Mouse (Mus musculus) forebrain, embryonic 11.5 days (tissue): ENCODE measurements around the gene Kcnb1. TPM values are rescaled to one million over a fixed set of nuclear protein-coding genes. Genes with fewer than 3 reads are reported as not detected.

Experiments
- ATAC-seq: fragments of 200-750 bp; cut with Nextera tagmentation; replicated peaks from 2 replicates; pipeline ENCODE4 v1.8.0; 2017; ENCODE audit warnings: moderate TSS enrichment; ENCODE audit not compliant: low FRiP score
- DNase-seq: peaks from one replicate; pipeline ENCODE4 v3.0.0-alpha.2; 2017; ENCODE audit warnings: low spot score
- H3K27ac ChIP-seq: fragments of 300-500 bp; sonication (generic); 2 replicates; pipeline ENCODE4 v1.5.1; 2014; ENCODE audit warnings: low read depth, low read length
- H3K27me3 ChIP-seq: fragments of 300-500 bp; sonication (generic); 2 replicates; pipeline ENCODE4 v1.6.1; 2014; ENCODE audit warnings: mild to moderate bottlenecking, low read length, mixed read lengths; ENCODE audit not compliant: control insufficient read depth, insufficient read depth
- H3K36me3 ChIP-seq: fragments of 300-500 bp; sonication (generic); 2 replicates; pipeline ENCODE4 v1.6.1; 2014; ENCODE audit warnings: mild to moderate bottlenecking, low read length, moderate library complexity, mixed read lengths; ENCODE audit not compliant: control insufficient read depth, insufficient read depth
- H3K4me1 ChIP-seq: fragments of 300-500 bp; sonication (generic); replicated peaks from 2 replicates; pipeline ENCODE4 v1.6.1; 2014; ENCODE audit warnings: low read length, mixed read lengths; ENCODE audit not compliant: control insufficient read depth, insufficient read depth
- H3K4me2 ChIP-seq: fragments of 300-500 bp; sonication (generic); 2 replicates; pipeline ENCODE4 v1.6.1; 2014; ENCODE audit warnings: low read depth, mild to moderate bottlenecking, low read length, moderate library complexity, mixed read lengths; ENCODE audit not compliant: severe bottlenecking
- H3K4me3 ChIP-seq: fragments of 300-500 bp; sonication (generic); 2 replicates; pipeline ENCODE4 v1.5.1; 2014; ENCODE audit warnings: low read depth, low read length
- H3K9ac ChIP-seq: fragments of 300-500 bp; sonication (generic); 2 replicates; pipeline ENCODE4 v1.6.1; 2014; ENCODE audit warnings: low read length
- H3K9me3 ChIP-seq: fragments of 300-500 bp; sonication (generic); 2 replicates; pipeline ENCODE4 v1.6.1; 2016; ENCODE audit warnings: low read length, mixed read lengths; ENCODE audit not compliant: control insufficient read depth
- WGBS: fragments of 180-500 bp; shearing (Covaris S2); extraction: QIAGEN DNeasy Blood & Tissue Kit; methylation state at CpG from one replicate; pipeline ENCODE4 v1.1.7; 2014; 5-methylcytosine and 5-hydroxymethylcytosine counted together
- polyA plus RNA-seq: library from polyadenylated mRNA; unstranded; fragments of >200 nt; fragmentation: Nextera tagmentation; extraction: Ambion mirVana; gene quantifications from 2 replicates; pipeline ENCODE4 v1.2.1, GENCODE M21; 2014

Kcnb1 gene
- polyA plus RNA-seq, 1 experiment from 2014 or later: 0.73 TPM

- ATAC-seq: no peak
- Histone ChIP-seq H3K27me3 (peaks cover 2% of the 10 kb centered on the region; the same call in 1 of the 2 replicates), H3K36me3 (no peaks in the 10 kb centered on the region), H3K9ac (no peak overlapping the region), H3K9me3 (no peaks in the 10 kb centered on the region; the same call in 1 of the 2 replicates), H3K4me2 (no peak overlapping the region), H3K4me3 (no peak overlapping the region), H3K27ac (no peak overlapping the region), H3K4me1 (peaks cover 3% of the 10 kb centered on the region; the same call in 1 of the 2 replicates)
- 84% methylated on average over 8 of the region's 8 CpGs for WGBS
- DNase-seq: no peak
Observed at GRCm38 (mm10) chr2:167147708-167148107, 42.2 kb downstream of the Kcnb1 start.

DNA sequence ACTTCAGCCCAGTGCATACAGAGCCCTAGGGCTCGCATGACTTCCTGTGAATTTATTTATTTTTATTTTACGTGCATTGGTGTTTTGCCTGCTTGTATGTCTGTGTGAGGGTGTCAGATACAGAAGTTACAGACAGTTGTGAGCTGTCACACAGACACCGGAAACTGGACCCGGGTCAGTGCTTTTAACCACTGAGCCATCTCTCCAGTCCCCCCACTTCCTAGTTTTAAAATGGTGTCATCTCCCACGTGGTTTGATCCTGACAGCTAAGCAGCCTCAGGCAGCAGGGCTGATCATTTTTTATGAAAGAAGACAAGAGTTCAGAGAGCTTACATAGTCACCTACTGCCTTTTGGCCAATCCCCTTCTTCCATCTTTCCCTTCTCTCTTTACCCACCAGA, 44.1 kb downstream of the Kcnb1 start:
- Histone ChIP-seq H3K36me3 (no peaks in the 10 kb centered on the region), H3K27me3 (peaks cover 2% of the 10 kb centered on the region; the same call in 1 of the 2 replicates), H3K9ac (no peak overlapping the region), H3K9me3 (no peaks in the 10 kb centered on the region; the same call in 1 of the 2 replicates), H3K4me1 (peaks cover 3% of the 10 kb centered on the region; the same call in 1 of the 2 replicates), H3K4me3 (no peak overlapping the region), H3K27ac (no peak overlapping the region), H3K4me2 (no peak overlapping the region)
- 79% methylated on average over 5 of the region's 5 CpGs for WGBS
- no peak for ATAC-seq
- no peak for DNase-seq

DNA sequence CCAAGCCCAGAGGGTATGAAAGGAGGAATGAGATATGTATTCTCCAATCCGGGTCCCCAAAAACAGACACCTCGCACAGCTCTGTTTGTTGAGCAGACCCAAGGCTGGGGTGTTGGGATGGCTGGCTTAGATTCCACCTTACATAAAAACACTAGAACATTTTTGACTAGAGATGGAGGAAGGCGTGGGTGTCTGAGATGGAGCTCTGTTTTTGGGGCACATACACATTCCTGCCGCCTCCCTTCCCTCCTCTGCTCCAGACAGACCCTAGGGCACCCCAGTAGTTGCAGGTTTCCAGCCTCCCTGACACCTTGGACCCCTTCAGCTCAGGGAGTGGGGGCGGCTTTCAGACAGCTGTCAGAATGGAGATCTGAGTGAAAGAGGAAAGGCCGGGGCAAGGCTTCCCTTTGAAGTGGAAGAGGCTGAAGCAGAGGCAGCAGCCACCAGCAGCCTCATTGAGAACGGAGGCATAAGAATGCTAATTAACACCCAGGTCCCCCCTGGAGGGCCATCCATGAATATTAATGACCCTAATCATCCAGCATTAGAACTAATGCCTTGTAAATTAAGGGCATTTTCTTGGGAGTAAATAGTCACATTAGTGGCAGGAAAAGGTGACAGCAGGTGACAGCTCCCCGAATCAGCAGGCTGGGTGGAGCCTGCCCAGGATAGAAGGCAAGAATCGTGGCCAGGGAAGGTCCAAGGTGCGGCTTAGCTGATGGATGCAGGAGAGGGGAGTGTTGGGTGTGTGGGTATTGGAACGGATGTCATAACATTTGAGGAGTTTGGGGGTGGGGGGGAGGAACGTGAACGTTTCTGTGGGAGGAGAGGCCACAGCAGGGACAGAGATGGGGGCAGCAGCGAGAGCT, 45.3 kb downstream of the Kcnb1 start:
- Histone ChIP-seq H3K36me3 (no peaks in the 10 kb centered on the region), H3K9ac (0 out of 2 replicates have a peak overlapping the region, but pooled peaks have one; percentile 7), H3K4me2 (0 out of 2 replicates have a peak overlapping the region, but pooled peaks have one; percentile 11), H3K27me3 (peaks cover 2% of the 10 kb centered on the region; the same call in 1 of the 2 replicates), H3K4me1 (peaks cover 3% of the 10 kb centered on the region; the same call in 1 of the 2 replicates), H3K4me3 (no peak overlapping the region), H3K9me3 (no peaks in the 10 kb centered on the region), H3K27ac (peak overlapping the region; percentile 8; the same call in 1 of the 2 replicates)
- ATAC-seq (peak; percentile 66), DNase-seq (peak; percentile 60)
- WGBS: 10% methylated on average over 14 of the region's 14 CpGs

- ATAC-seq (no peak), DNase-seq (no peak)
- H3K9ac ChIP-seq: no peak overlapping the region
- no peak overlapping the region for H3K4me3 ChIP-seq
- no peaks in the 10 kb centered on the region for H3K9me3 ChIP-seq
- H3K4me1 ChIP-seq: peaks cover 3% of the 10 kb centered on the region; the same call in 1 of the 2 replicates
- no peak overlapping the region for H3K27ac ChIP-seq
- no peak overlapping the region for H3K4me2 ChIP-seq
- H3K27me3 ChIP-seq: peaks cover 2% of the 10 kb centered on the region; the same call in 1 of the 2 replicates
- 70% methylated on average over 2 of the region's 2 CpGs for WGBS
- H3K36me3 ChIP-seq: no peaks in the 10 kb centered on the region; the same call in 1 of the 2 replicates
Observed at GRCm38 (mm10) chr2:167143914-167144313, 46.0 kb downstream of the Kcnb1 start.

DNA sequence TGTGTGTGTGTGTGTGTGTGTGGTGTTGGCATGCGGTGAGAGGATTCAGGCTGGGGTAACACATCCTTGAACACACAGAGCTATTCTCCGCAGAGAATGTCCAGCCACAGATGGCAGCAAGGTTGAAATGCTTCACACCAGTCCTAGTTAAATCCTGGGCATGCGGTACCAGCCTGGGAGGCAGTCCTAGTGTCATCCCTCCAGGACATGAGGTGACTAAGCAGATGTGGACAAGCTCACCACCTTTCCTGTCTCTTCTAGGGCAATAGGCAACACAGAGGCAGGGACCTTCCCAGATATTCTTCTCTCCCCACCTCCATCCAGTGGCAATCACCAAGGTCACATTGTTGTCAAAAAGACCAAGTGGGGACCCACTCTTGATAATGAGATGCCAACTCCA, 47.7 kb downstream of the Kcnb1 start:
- no peak for DNase-seq
- H3K27me3 ChIP-seq: peaks cover 2% of the 10 kb centered on the region; the same call in 1 of the 2 replicates
- no peak overlapping the region for H3K4me2 ChIP-seq
- ATAC-seq: no peak
- H3K4me3 ChIP-seq: no peak overlapping the region
- H3K9me3 ChIP-seq: no peaks in the 10 kb centered on the region
- WGBS: 86% methylated on average over 3 of the region's 3 CpGs
- H3K4me1 ChIP-seq: peaks cover 3% of the 10 kb centered on the region; the same call in 1 of the 2 replicates
- no peak overlapping the region for H3K9ac ChIP-seq
- H3K36me3 ChIP-seq: no peaks in the 10 kb centered on the region; the same call in 1 of the 2 replicates
- no peak overlapping the region for H3K27ac ChIP-seq

DNA sequence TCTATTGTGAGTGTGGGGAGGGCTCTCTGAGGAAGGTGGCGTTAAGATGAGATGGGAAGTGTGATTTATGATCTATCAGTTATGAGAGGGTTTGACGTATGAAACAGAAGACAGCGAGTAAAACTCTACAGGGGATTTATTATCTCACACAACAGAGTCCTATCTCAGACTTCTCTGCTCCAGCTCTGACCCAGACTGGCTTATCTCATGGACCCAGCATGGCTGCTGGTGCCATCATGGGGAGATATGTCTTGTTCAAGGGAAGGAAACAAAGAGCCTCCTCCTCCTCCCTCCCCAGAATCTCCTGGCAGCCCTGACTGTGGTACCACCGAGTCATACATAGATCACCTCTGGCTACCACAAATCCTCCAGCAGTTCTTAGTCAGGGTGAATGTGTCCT, 48.1 kb downstream of the Kcnb1 start:
- Histone ChIP-seq H3K27ac (no peak overlapping the region), H3K27me3 (peaks cover 2% of the 10 kb centered on the region; the same call in 1 of the 2 replicates), H3K36me3 (no peaks in the 10 kb centered on the region; the same call in 1 of the 2 replicates), H3K9ac (no peak overlapping the region), H3K4me2 (no peak overlapping the region), H3K4me3 (no peak overlapping the region), H3K4me1 (peaks cover 3% of the 10 kb centered on the region; the same call in 1 of the 2 replicates), H3K9me3 (no peaks in the 10 kb centered on the region)
- DNase-seq (no peak), ATAC-seq (no peak)
- 94% methylated on average over 4 of the region's 4 CpGs for WGBS

- Histone ChIP-seq H3K4me1 (peaks cover 3% of the 10 kb centered on the region; the same call in 1 of the 2 replicates), H3K27ac (no peak overlapping the region), H3K9me3 (no peaks in the 10 kb centered on the region), H3K9ac (no peak overlapping the region), H3K4me3 (no peak overlapping the region), H3K36me3 (no peaks in the 10 kb centered on the region; the same call in 1 of the 2 replicates), H3K27me3 (no peaks in the 10 kb centered on the region; the same call in 1 of the 2 replicates), H3K4me2 (no peak overlapping the region)
- ATAC-seq (no peak), DNase-seq (no peak)
- 66% methylated on average over 13 of the region's 13 CpGs for WGBS
Observed at GRCm38 (mm10) chr2:167139801-167140269, 50.1 kb downstream of the Kcnb1 start.

- DNase-seq (no peak), ATAC-seq (no peak)
- no peaks in the 10 kb centered on the region for H3K4me1 ChIP-seq
- no peak overlapping the region for H3K9ac ChIP-seq
- H3K27me3 ChIP-seq: no peaks in the 10 kb centered on the region; the same call in 1 of the 2 replicates
- whole genome bisulfite sequencing: 74% methylated on average over 6 of the region's 6 CpGs
- H3K4me3 ChIP-seq: no peak overlapping the region
- no peaks in the 10 kb centered on the region; the same call in 1 of the 2 replicates for H3K36me3 ChIP-seq
- no peak overlapping the region for H3K27ac ChIP-seq
- no peak overlapping the region for H3K4me2 ChIP-seq
- H3K9me3 ChIP-seq: no peaks in the 10 kb centered on the region
Observed at GRCm38 (mm10) chr2:167138611-167139010, 51.3 kb downstream of the Kcnb1 start.
